Mouse (Mus musculus): ENCODE results near the gene Ccnjl. TPM values are rescaled to one million over a fixed set of nuclear protein-coding genes. Genes with fewer than 3 reads are reported as not detected.
A peak's percentile ranks its signal among the peaks of the same experiment; 100 is the strongest.

The Ccnjl gene
- 10 to 100 TPM in 1 of 4 experiments, 1 to 10 TPM in 3; 7.5 to 10.4 (median 8.8) TPM for total RNA-seq (2022)

GRCm38 (mm10) chr11:43528683-43529499, at the start of gene Ccnjl:
Gene Ccnjl (plus strand): TSS chr11:43528784.
- peak in 1 of 2 experiments; percentile 16 for DNase-seq (ENCODE audit: low spot score in 2 of 2)

GRCm38 (mm10) chr11:43479376-43479775, 49.2 kb upstream of the Ccnjl start:
- DNase-seq (ENCODE audit: low spot score in 2 of 2) = no peak

GRCm38 (mm10) chr11:43480561-43480960, 48.0 kb upstream of the Ccnjl start:
- no peak for DNase-seq (ENCODE audit: low spot score in 2 of 2)

- no peak for DNase-seq (ENCODE audit: low spot score in 2 of 2)
These were observed 46.7 kb upstream of the Ccnjl start for GRCm38 (mm10) chr11:43481672-43482522.

GRCm38 (mm10) chr11:43483122-43483792, 45.3 kb upstream of the Ccnjl start:
- no peak for DNase-seq (ENCODE audit: low spot score in 2 of 2)

GRCm38 (mm10) chr11:43484057-43484456, 44.5 kb upstream of the Ccnjl start:
- DNase-seq (ENCODE audit: low spot score in 2 of 2) = no peak

GRCm38 (mm10) chr11:43484652-43485051, 43.9 kb upstream of the Ccnjl start:
- DNase-seq (ENCODE audit: low spot score in 2 of 2) = no peak

GRCm38 (mm10) chr11:43485855-43486254, 42.7 kb upstream of the Ccnjl start:
- no peak for DNase-seq (ENCODE audit: low spot score in 2 of 2)

GRCm38 (mm10) chr11:43492663-43493062, 35.9 kb upstream of the Ccnjl start:
- DNase-seq (ENCODE audit: low spot score in 2 of 2) = peak; percentile 52 to 78

- DNase-seq (ENCODE audit: low spot score in 2 of 2) = peak; percentile 61 to 81
These were observed 34.7 kb upstream of the Ccnjl start for GRCm38 (mm10) chr11:43493815-43494409.

GRCm38 (mm10) chr11:43495037-43495436, 33.5 kb upstream of the Ccnjl start:
- no peak for DNase-seq (ENCODE audit: low spot score in 2 of 2)

- DNase-seq (ENCODE audit: low spot score in 2 of 2) = peak in 1 of 2 experiments; percentile 42
These were observed 33.1 kb upstream of the Ccnjl start for GRCm38 (mm10) chr11:43495532-43495931.

GRCm38 (mm10) chr11:43501256-43501655, 27.3 kb upstream of the Ccnjl start:
- peak; percentile 27 to 39 for DNase-seq (ENCODE audit: low spot score in 2 of 2)

- DNase-seq (ENCODE audit: low spot score in 2 of 2) = no peak
These were observed 23.4 kb upstream of the Ccnjl start for GRCm38 (mm10) chr11:43505188-43505587.

GRCm38 (mm10) chr11:43507976-43508375, 20.6 kb upstream of the Ccnjl start:
- DNase-seq (ENCODE audit: low spot score in 2 of 2) = peak in 1 of 2 experiments; percentile 57

GRCm38 (mm10) chr11:43509878-43510277, 18.7 kb upstream of the Ccnjl start:
- DNase-seq (ENCODE audit: low spot score in 2 of 2) = no peak

GRCm38 (mm10) chr11:43512661-43513190, 15.9 kb upstream of the Ccnjl start:
- DNase-seq (ENCODE audit: low spot score in 2 of 2) = no peak

GRCm38 (mm10) chr11:43516344-43517021, 12.1 kb upstream of the Ccnjl start:
- DNase-seq (ENCODE audit: low spot score in 2 of 2) = peak in 1 of 2 experiments; percentile 25

GRCm38 (mm10) chr11:43517641-43518040, 10.9 kb upstream of the Ccnjl start:
- DNase-seq (ENCODE audit: low spot score in 2 of 2) = no peak

- no peak for DNase-seq (ENCODE audit: low spot score in 2 of 2)
These were observed 10.5 kb upstream of the Ccnjl start for GRCm38 (mm10) chr11:43518086-43518485.
